Mouse (Mus musculus) thymus, postnatal 36 days (tissue): ENCODE results near the gene Myo10.

Experiments
- DNase-seq, 2 experiments: peaks; one replicate each; pipeline ENCODE4 v3.0.0; 2022; ENCODE audit warnings: mixed read lengths in 2 of 2

Myo10 gene

GRCm38 (mm10) chr15:25620560-25620959, 1.8 kb upstream of the Myo10 start:
- no peak for DNase-seq

- peak; percentile 18 to 26 for DNase-seq
These were observed 750 bp upstream of the Myo10 start for GRCm38 (mm10) chr15:25621351-25622199.

- peak; percentile 73 to 80 for DNase-seq
These were observed 644 bp downstream of the Myo10 start for GRCm38 (mm10) chr15:25622867-25623471.

- no peak for DNase-seq
These were observed 1.3 kb downstream of the Myo10 start for GRCm38 (mm10) chr15:25623556-25624180.

- peak; percentile 63 for DNase-seq
These were observed 1.9 kb downstream of the Myo10 start for GRCm38 (mm10) chr15:25624263-25624662.

- no peak for DNase-seq
These were observed 3.1 kb downstream of the Myo10 start for GRCm38 (mm10) chr15:25625471-25625870.

GRCm38 (mm10) chr15:25627012-25627411, 4.7 kb downstream of the Myo10 start:
- DNase-seq = no peak

- DNase-seq = no peak
These were observed 5.9 kb downstream of the Myo10 start for GRCm38 (mm10) chr15:25628251-25628650.

- no peak for DNase-seq
These were observed 8.4 kb downstream of the Myo10 start for GRCm38 (mm10) chr15:25630716-25631115.

GRCm38 (mm10) chr15:25631332-25631731, 9.0 kb downstream of the Myo10 start:
- no peak for DNase-seq

GRCm38 (mm10) chr15:25632902-25633301, 10.6 kb downstream of the Myo10 start:
- no peak for DNase-seq

GRCm38 (mm10) chr15:25633674-25634340, 11.5 kb downstream of the Myo10 start:
- DNase-seq = no peak

- DNase-seq = no peak
These were observed 15.4 kb downstream of the Myo10 start for GRCm38 (mm10) chr15:25637727-25638126.

GRCm38 (mm10) chr15:25639217-25639616, 16.9 kb downstream of the Myo10 start:
- DNase-seq = no peak

GRCm38 (mm10) chr15:25640840-25641752, 18.8 kb downstream of the Myo10 start:
- DNase-seq = no peak

GRCm38 (mm10) chr15:25642214-25643058, 20.1 kb downstream of the Myo10 start:
- no peak for DNase-seq

GRCm38 (mm10) chr15:25645862-25646261, 23.5 kb downstream of the Myo10 start:
- DNase-seq = no peak

GRCm38 (mm10) chr15:25648287-25648686, 26.0 kb downstream of the Myo10 start:
- DNase-seq = no peak

- no peak for DNase-seq
These were observed 28.0 kb downstream of the Myo10 start for GRCm38 (mm10) chr15:25650371-25650770.

- no peak for DNase-seq
These were observed 29.5 kb downstream of the Myo10 start for GRCm38 (mm10) chr15:25651820-25652219.

- DNase-seq = no peak
These were observed 30.0 kb downstream of the Myo10 start for GRCm38 (mm10) chr15:25652368-25652767.
